Mouse (Mus musculus): ENCODE data around the gene Mdfi. TPM values are rescaled to one million over a fixed set of nuclear protein-coding genes. Genes with fewer than 3 reads are reported as not detected.

Gene Mdfi
- 1.1 TPM for total RNA-seq (2023)

DNA sequence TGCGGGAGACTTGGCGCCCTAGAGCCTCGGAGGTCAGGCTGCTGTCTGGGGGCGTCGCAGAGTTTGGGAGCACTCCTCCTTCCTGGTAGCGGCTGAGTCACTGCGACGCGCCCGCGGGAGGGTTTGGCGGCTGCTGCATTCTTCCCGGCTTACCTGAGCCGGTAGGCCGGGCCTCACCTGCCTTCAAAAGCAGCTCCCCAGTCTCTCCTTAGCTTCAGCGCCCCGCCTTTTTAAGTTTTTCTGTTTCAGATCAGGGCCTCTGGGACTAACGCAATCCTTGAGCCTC lies at the start of gene Mdfi:
Gene Mdfi (minus strand): TSS at position 210 of the 286 bp plus-strand sequence.

Other genes starting within 250 kb of the Mdfi start
- 14.7 TPM for gene Bysl, start 223.2 kb downstream of the Mdfi start, total RNA-seq (2023)
- 66.3 TPM for gene Med20, start 223.1 kb downstream of the Mdfi start, total RNA-seq (2023)
- 9.8 TPM for gene Gm20517, start 223.1 kb downstream of the Mdfi start, total RNA-seq (2023)
- 13.2 TPM for gene Usp49, start 204.0 kb downstream of the Mdfi start, total RNA-seq (2023)
- 125 TPM for gene Tomm6, start 146.3 kb downstream of the Mdfi start, total RNA-seq (2023)
- 3.5 TPM for gene Frs3, start 145.7 kb downstream of the Mdfi start, total RNA-seq (2023)
- not detected for gene Gm21981, start 140.2 kb downstream of the Mdfi start, total RNA-seq (2023)
- not detected for gene Prickle4, start 140.0 kb downstream of the Mdfi start, total RNA-seq (2023)
- gene Pgc, start 107.8 kb downstream of the Mdfi start, total RNA-seq (2023) = not detected
- gene Tfeb, start 97.7 kb downstream of the Mdfi start, total RNA-seq (2023) = 37.5 TPM
- 75.2 TPM for gene Foxp4, start 90.0 kb upstream of the Mdfi start, total RNA-seq (2023)
- not detected for gene 1700122O11Rik, start 203.6 kb upstream of the Mdfi start, total RNA-seq (2023)

All from CD4-positive naive resting alpha-beta T cell, adult 76 days (primary cell).